15 mouse cellular contexts compared by ENCODE assay signal in genomic region chr4:147351376-147351980, GRCm38 (mm10). TPM values are rescaled to one million over a fixed set of nuclear protein-coding genes. Genes with fewer than 3 reads are reported as not detected.
"Had no signal": no experiment of that assay in that cellular context is flagged by ENCODE, and none has a peak within 500 bp of the region (broad histone marks: within the 10 kb centered on the region; RNA-seq: fewer than 3 reads in every experiment).

No protein-coding gene starts in this region.

RNA-seq across cellular contexts. Expression of gene Zfp978, which starts 9.6 kb away (rescaled TPM):
- total RNA-seq: megakaryocyte, adult 5-6 weeks; megakaryocyte-erythroid progenitor cell, adult 5-6 weeks; midbrain, postnatal 0 days; monocyte, adult 5-6 weeks; neutrophil, adult 5-6 weeks had no signal
- polyA plus RNA-seq: midbrain, embryonic 10.5 days; midbrain, embryonic 15.5 days; midbrain, postnatal 0 days; neural tube, embryonic 12.5 days; neural tube, embryonic 14.5 days; spleen, adult 2 months; stomach, embryonic 15.5 days; stomach, postnatal 0 days; thymus, adult 2 months had no signal

RNA-seq across cellular contexts. Expression of gene Zfp988, which starts 46.0 kb away (rescaled TPM):
- total RNA-seq: megakaryocyte, adult 5-6 weeks; midbrain, postnatal 0 days; monocyte, adult 5-6 weeks; neutrophil, adult 5-6 weeks had no signal
- polyA plus RNA-seq: liver, embryonic 16.5 days; midbrain, embryonic 13.5 days; spleen, adult 2 months; thymus, adult 2 months had no signal
